Mouse (Mus musculus): ENCODE data around the gene Phkg1.
"Not testable (repeated sequence)": the region's sequence is repeated elsewhere in the genome, so short reads cannot be mapped to it uniquely, and the experiment has no call there.

Phkg1 gene

GRCm38 (mm10) chr5:129898449-129898848 lies at the start of gene Phkg1:
Gene Phkg1, minus strand, starts transcription at chr5:129898549.
- no peak for DNase-seq (ENCODE audit: low spot score in 2 of 2)

- DNase-seq (ENCODE audit: low spot score in 2 of 2), result no peak
Measured at GRCm38 (mm10) chr5:129947528-129948033, 49.2 kb upstream of the Phkg1 start.

GRCm38 (mm10) chr5:129943402-129943801 lies 45.1 kb upstream of the Phkg1 start:
- DNase-seq (ENCODE audit: low spot score in 2 of 2), result no peak

- peak in 1 of 2 experiments; percentile 34 for DNase-seq (ENCODE audit: low spot score in 2 of 2)
Measured at GRCm38 (mm10) chr5:129942073-129942939, 44.0 kb upstream of the Phkg1 start.

GRCm38 (mm10) chr5:129941495-129942045 lies 43.2 kb upstream of the Phkg1 start, which contains the start of gene Vkorc1l1:
Gene Vkorc1l1, plus strand, starts transcription at chr5:129941970.
- DNase-seq (ENCODE audit: low spot score in 2 of 2), result peak; percentile 98 to 100

- DNase-seq (ENCODE audit: low spot score in 2 of 2), result no peak
Measured at GRCm38 (mm10) chr5:129940736-129941494, 42.6 kb upstream of the Phkg1 start.

GRCm38 (mm10) chr5:129940281-129940680 lies 41.9 kb upstream of the Phkg1 start:
- DNase-seq (ENCODE audit: low spot score in 2 of 2), result no peak

- no peak for DNase-seq (ENCODE audit: low spot score in 2 of 2)
Measured at GRCm38 (mm10) chr5:129936941-129937340, 38.6 kb upstream of the Phkg1 start.

- DNase-seq (ENCODE audit: low spot score in 2 of 2), result no peak
Measured at GRCm38 (mm10) chr5:129929924-129930855, 31.8 kb upstream of the Phkg1 start.

- no peak for DNase-seq (ENCODE audit: low spot score in 2 of 2)
Measured at GRCm38 (mm10) chr5:129925933-129926332, 27.6 kb upstream of the Phkg1 start.

GRCm38 (mm10) chr5:129924820-129925452 lies 26.6 kb upstream of the Phkg1 start:
- no peak for DNase-seq (ENCODE audit: low spot score in 2 of 2)

- DNase-seq (ENCODE audit: low spot score in 2 of 2), result no peak
Measured at GRCm38 (mm10) chr5:129921972-129922371, 23.6 kb upstream of the Phkg1 start.

GRCm38 (mm10) chr5:129919320-129919719 lies 21.0 kb upstream of the Phkg1 start:
- no peak for DNase-seq (ENCODE audit: low spot score in 2 of 2)

GRCm38 (mm10) chr5:129918752-129919151 lies 20.4 kb upstream of the Phkg1 start:
- DNase-seq (ENCODE audit: low spot score in 2 of 2), result no peak

GRCm38 (mm10) chr5:129918065-129918651 lies 19.8 kb upstream of the Phkg1 start:
- DNase-seq (ENCODE audit: low spot score in 2 of 2), result no peak

GRCm38 (mm10) chr5:129915491-129915890 lies 17.1 kb upstream of the Phkg1 start:
- not testable (repeated sequence) for DNase-seq (ENCODE audit: low spot score in 2 of 2)

GRCm38 (mm10) chr5:129914024-129914423 lies 15.7 kb upstream of the Phkg1 start:
- no peak for DNase-seq (ENCODE audit: low spot score in 2 of 2)

GRCm38 (mm10) chr5:129909591-129909990 lies 11.2 kb upstream of the Phkg1 start:
- DNase-seq (ENCODE audit: low spot score in 2 of 2), result no peak

- no peak for DNase-seq (ENCODE audit: low spot score in 2 of 2)
Measured at GRCm38 (mm10) chr5:129909147-129909546, 10.8 kb upstream of the Phkg1 start.
